Mouse (Mus musculus) lung, adult 2 months (tissue): ENCODE data around the gene Nfe2l1. TPM values are rescaled to one million over a fixed set of nuclear protein-coding genes. Genes with fewer than 3 reads are reported as not detected.
"Not testable (repeated sequence)": the region's sequence is repeated elsewhere in the genome, so short reads cannot be mapped to it uniquely, and the experiment has no call there.

Source experiments
- DNase-seq: peaks from one replicate; pipeline ENCODE4 v3.0.0; 2022
- H3K4me1 ChIP-seq: fragments of 200-500 bp; 2 replicates; pipeline ENCODE4 v1.6.1; 2011; ENCODE audit warnings: low read length; ENCODE audit not compliant: control insufficient read depth, insufficient read depth
- H3K4me3 ChIP-seq: fragments of 200-500 bp; replicated peaks from 2 replicates; pipeline ENCODE3; 2011; ENCODE audit warnings: low read depth, mild to moderate bottlenecking, control low read depth, low read length; ENCODE audit errors: extremely low read depth
- CTCF ChIP-seq: fragments of 200-500 bp; IDR thresholded peaks from 2 replicates; pipeline ENCODE4 v1.5.1; 2011; ENCODE audit warnings: mild to moderate bottlenecking, low read length, control low read depth; ENCODE audit not compliant: insufficient read depth
- POLR2A ChIP-seq: fragments of 200-500 bp; IDR thresholded peaks from 2 replicates; pipeline ENCODE4 v1.6.1; 2011; ENCODE audit warnings: low read depth, mild to moderate bottlenecking, control low read depth, low read length, borderline replicate concordance; ENCODE audit errors: extremely low read depth
- WGBS: fragments of 180-500 bp; shearing (Covaris S2); methylation state at CpG from one replicate; pipeline ENCODE4 v1.1.7; 2018; 5-methylcytosine and 5-hydroxymethylcytosine counted together
- polyA plus RNA-seq: library from polyadenylated mRNA; depleted of rRNA; stranded (reverse); fragments of >200 nt; gene quantifications from 2 replicates; pipeline ENCODE4 v1.2.3, GENCODE M21; 2012

The Nfe2l1 gene
- polyA plus RNA-seq, 1 experiment = 264 TPM

- TF ChIP-seq POLR2A = peak; percentile 42; the same call in 1 of the 2 replicates
- TF ChIP-seq CTCF = no peak
- H3K4me3 ChIP-seq = peak within 1 kb of the TSS; percentile 86
- WGBS = 1% methylated on average over 59 of the region's 60 CpGs
- peaks cover 5% of the 10 kb centered on the region; the same call in 1 of the 2 replicates for H3K4me1 ChIP-seq
- DNase-seq = peak; percentile 66
Observed at GRCm38 (mm10) chr11:96849681-96850467, 20.1 kb upstream of the Nfe2l1 start, which contains the start of gene Copz2. Gene Copz2, plus strand, starts transcription at chr11:96849870.

GRCm38 (mm10) chr11:96849145-96849544 is 19.4 kb upstream of the Nfe2l1 start:
- H3K4me1 ChIP-seq, H3K4me3 ChIP-seq, DNase-seq: not testable (repeated sequence)
- WGBS = 56% methylated on average over 5 of the region's 5 CpGs

GRCm38 (mm10) chr11:96848694-96849093 is 18.9 kb upstream of the Nfe2l1 start:
- no peak for DNase-seq
- Histone ChIP-seq H3K4me1 (peaks cover 5% of the 10 kb centered on the region; the same call in 1 of the 2 replicates), H3K4me3 (no peak overlapping the region)
- WGBS = 66% methylated on average over 9 of the region's 9 CpGs
- TF ChIP-seq CTCF (no peak), POLR2A (no peak)

GRCm38 (mm10) chr11:96847240-96847639 is 17.5 kb upstream of the Nfe2l1 start:
- Histone ChIP-seq H3K4me3 (no peak overlapping the region), H3K4me1 (peaks cover 5% of the 10 kb centered on the region; the same call in 1 of the 2 replicates)
- TF ChIP-seq CTCF (no peak), POLR2A (no peak)
- WGBS = 52% methylated on average over 3 of the region's 3 CpGs
- DNase-seq = no peak

- H3K4me3 ChIP-seq = no peak overlapping the region
- no peaks in the 10 kb centered on the region for H3K4me1 ChIP-seq
- TF ChIP-seq POLR2A (no peak), CTCF (no peak)
- no peak for DNase-seq
- WGBS = 47% methylated on average over 3 of the region's 3 CpGs
Observed at GRCm38 (mm10) chr11:96843627-96844026, 13.9 kb upstream of the Nfe2l1 start.

- no peak for DNase-seq
- 41% methylated on average over 8 of the region's 8 CpGs for WGBS
- Histone ChIP-seq H3K4me3 (no peak overlapping the region), H3K4me1 (no peaks in the 10 kb centered on the region)
- TF ChIP-seq CTCF = no peak
- no peak for TF ChIP-seq POLR2A
Observed at GRCm38 (mm10) chr11:96840290-96840689, 10.5 kb upstream of the Nfe2l1 start.

- no peak for TF ChIP-seq CTCF
- no peak for TF ChIP-seq POLR2A
- Histone ChIP-seq H3K4me1 (no peaks in the 10 kb centered on the region), H3K4me3 (no peak overlapping the region)
- DNase-seq = no peak
- 69% methylated on average over 3 of the region's 3 CpGs for WGBS
Observed at GRCm38 (mm10) chr11:96839877-96840276, 10.1 kb upstream of the Nfe2l1 start.

GRCm38 (mm10) chr11:96839428-96839827 is 9.7 kb upstream of the Nfe2l1 start:
- H3K4me1 ChIP-seq = no peaks in the 10 kb centered on the region
- WGBS = 82% methylated on average over 7 of the region's 7 CpGs
- no peak overlapping the region for H3K4me3 ChIP-seq
- no peak for TF ChIP-seq POLR2A
- TF ChIP-seq CTCF = no peak
- no peak for DNase-seq

- Histone ChIP-seq H3K4me3 (no peak overlapping the region), H3K4me1 (no peaks in the 10 kb centered on the region)
- TF ChIP-seq CTCF (no peak), POLR2A (no peak)
- WGBS = 60% methylated on average over 4 of the region's 4 CpGs
- DNase-seq = no peak
Observed at GRCm38 (mm10) chr11:96838341-96838740, 8.6 kb upstream of the Nfe2l1 start.

- no peak for DNase-seq
- TF ChIP-seq CTCF = peak; percentile 40; the same call in 1 of the 2 replicates
- no peak for TF ChIP-seq POLR2A
- H3K4me1 ChIP-seq = no peaks in the 10 kb centered on the region
- no peak overlapping the region for H3K4me3 ChIP-seq
- WGBS = 42% methylated on average over 9 of the region's 9 CpGs
Observed at GRCm38 (mm10) chr11:96837298-96837697, 7.5 kb upstream of the Nfe2l1 start.
